Mouse (Mus musculus) monocyte, adult 2 months (primary cell): ENCODE results near the gene Col13a1.

Source experiments
- DNase-seq, 2 experiments: peaks; one replicate each; pipeline ENCODE4 v3.0.0; 2022; ENCODE audit warnings: low spot score in 2 of 2, low read depth in 1 of 2

Col13a1 gene

GRCm38 (mm10) chr10:61906226-61906625 is 72.7 kb downstream of the Col13a1 start:
- no peak for DNase-seq

GRCm38 (mm10) chr10:61905308-61905707 is 73.6 kb downstream of the Col13a1 start:
- DNase-seq = no peak

- no peak for DNase-seq
Measured at GRCm38 (mm10) chr10:61898116-61898515, 80.8 kb downstream of the Col13a1 start.

GRCm38 (mm10) chr10:61894564-61894963 is 84.3 kb downstream of the Col13a1 start:
- DNase-seq = no peak

GRCm38 (mm10) chr10:61891138-61891537 is 87.8 kb downstream of the Col13a1 start:
- no peak for DNase-seq

DNA sequence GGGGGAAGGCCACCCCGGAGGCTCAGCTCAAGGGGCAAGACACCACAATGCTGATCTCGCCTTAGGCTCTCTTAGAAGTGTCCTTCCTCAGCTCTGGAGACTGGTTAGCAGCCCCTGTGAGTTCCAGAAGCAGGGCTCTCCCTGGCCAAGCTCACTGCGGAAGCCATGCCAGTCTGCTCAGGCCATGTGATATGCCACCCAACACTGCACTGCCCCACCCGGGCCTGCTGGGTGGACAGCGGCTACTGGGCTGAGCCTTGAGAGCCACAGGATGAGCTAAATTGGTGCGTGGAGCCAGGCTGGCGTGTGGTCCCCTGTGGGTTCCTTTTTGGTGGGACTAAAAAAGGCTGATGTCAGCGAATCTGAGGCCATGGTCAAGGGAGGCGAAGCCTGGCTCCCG is 88.6 kb downstream of the Col13a1 start:
- no peak for DNase-seq

GRCm38 (mm10) chr10:61879427-61879826 is 99.5 kb downstream of the Col13a1 start:
- DNase-seq = no peak

DNA sequence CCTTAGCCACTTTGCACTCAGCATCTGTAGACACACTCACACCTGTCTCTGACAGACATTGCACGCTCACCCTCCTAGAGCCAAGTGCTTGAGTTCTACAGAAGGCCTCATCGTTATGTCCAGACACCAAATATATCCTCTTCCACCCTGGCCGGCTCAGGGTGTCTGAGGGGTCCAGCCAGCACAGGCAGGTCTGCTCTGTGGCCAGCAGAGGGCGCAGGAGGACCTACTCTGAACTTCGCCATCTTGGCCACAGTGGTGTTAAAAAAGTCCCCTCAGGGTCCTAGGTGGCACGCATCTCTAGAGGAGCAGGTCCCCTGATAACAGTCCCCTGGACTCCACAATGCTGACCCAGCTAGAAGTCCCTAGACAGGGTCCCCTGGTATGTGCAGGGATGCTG is 101.1 kb downstream of the Col13a1 start:
- DNase-seq = peak in 1 of 2 experiments; percentile 17

- no peak for DNase-seq
Measured at GRCm38 (mm10) chr10:61869796-61870195, 109.1 kb downstream of the Col13a1 start.

DNA sequence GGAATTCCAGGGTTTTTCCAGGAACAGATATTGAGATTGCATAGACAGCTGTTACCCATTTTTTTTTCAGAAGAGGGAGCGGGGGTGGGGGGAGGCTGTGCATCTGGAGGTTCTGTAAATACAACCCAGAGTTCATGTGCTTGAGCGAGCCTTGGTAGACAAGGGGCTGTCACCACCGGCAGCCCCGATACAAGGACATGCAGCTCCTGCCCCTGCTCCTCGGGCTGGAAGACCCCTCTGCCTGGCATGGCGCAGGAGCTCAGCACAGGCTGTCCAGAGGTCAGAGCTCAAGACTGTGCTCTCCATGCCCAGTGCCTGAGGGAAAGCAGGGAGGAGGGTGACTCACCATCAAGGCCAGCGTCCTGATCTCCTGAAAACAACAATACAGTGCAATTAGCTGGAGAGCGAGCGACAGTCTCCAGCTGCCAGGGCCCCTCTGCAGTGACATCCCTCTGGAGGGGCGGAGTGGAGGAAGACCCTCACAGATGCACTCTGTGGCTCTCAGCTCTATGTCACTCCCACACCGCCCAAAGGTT is 112.8 kb downstream of the Col13a1 start:
- no peak for DNase-seq

GRCm38 (mm10) chr10:61859451-61859850 is 119.5 kb downstream of the Col13a1 start:
- DNase-seq = no peak

- no peak for DNase-seq
Measured at GRCm38 (mm10) chr10:61855139-61855675, 123.7 kb downstream of the Col13a1 start.

DNA sequence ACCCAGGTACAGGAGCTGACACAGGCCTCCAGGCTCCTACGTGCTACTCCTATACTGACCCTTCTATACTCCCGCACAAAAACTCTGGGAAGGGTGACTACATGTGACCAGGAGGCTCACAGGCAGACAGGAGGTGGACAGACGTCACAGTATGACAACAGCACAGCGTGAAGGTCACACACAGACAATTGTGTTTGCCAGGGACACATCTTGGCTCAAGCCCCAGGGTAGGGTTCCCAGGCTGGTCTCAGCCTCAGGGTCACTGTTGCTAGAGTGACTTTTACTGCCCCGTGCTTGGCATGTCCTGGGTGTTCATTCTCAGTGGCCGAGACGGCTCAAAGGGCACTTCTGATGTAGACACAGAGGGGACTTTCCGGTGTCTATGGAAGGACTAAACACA is 126.1 kb downstream of the Col13a1 start:
- no peak for DNase-seq

DNA sequence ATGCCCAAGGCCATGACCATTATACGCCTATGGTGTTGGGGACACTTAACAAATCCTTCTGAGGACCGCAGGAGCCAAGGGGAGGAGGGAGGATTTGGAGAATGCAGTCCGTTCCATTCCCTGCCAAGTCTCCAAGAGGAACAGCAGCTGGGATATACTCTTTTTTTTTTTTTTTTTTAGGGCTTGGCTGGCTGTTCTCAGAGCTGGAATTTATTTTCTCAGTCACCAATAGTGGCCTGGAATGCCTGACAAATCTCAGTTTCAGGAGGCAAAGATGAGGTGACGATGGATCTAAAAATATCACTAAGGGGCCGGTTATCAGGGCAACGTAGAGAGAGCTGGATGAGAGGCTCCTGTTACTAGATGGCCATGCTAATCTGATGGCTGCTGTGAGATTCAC is 130.4 kb downstream of the Col13a1 start:
- DNase-seq = no peak

- no peak for DNase-seq
Measured at GRCm38 (mm10) chr10:61845476-61845875, 133.4 kb downstream of the Col13a1 start.

DNA sequence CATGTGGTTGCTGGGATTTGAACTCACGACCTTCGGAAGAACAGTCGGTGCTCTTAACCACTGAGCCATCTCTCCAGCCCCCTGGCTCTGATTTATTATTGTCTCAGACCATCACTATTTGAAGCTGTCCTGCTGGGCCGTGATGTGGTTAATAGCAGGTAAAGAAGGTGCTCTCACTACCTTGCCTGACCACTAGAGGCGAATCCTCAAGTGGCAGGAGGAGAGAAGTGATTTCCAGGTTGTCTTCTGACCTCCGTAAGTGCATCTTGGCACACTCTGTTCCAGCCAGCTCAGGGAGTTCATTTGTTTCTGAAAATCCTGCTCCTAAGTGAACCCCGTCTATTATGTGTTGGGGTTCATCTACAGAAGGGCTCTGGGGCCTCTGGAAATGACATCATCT is 134.4 kb downstream of the Col13a1 start:
- no peak for DNase-seq

DNA sequence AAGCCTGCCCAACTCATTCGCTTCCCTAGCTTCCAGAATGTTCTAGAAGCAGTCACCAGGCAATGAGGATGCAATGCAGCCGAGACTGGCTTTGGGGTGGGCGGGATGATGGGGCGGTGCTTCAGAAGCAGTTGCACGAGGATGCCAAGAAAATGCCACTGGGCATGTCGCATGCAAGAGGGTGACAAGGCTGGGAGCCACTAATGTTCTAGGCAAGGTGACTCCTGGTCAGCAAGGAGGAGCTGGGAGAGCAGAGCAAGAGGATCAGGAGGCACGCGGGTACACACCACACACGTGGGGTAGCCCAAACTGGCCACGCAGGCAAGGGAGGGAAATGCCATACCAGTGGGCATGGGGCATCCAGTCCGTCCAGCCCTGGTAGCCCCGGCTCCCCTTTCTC is 136.6 kb downstream of the Col13a1 start:
- DNase-seq = no peak

DNA sequence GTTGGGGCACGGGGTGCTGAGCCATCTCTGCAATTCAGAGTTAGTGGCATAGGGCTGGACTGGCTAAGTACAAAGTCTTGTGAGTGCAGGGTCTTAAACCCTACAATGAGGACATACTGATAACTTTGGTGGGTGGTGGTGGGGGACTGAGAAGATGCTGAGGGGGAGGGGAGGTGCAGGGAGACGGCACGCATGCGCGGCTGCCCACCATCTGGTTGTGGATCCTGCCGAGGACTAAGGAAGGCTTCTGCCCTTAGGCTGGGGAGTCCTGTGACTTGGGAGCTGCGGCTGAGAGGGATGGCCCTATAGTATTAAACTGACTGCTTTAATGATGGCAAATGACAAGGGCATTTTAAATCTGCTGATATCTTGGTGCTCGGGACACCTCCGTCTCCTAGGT is 139.6 kb downstream of the Col13a1 start:
- no peak for DNase-seq

GRCm38 (mm10) chr10:61838769-61839168 is 140.1 kb downstream of the Col13a1 start:
- no peak for DNase-seq

GRCm38 (mm10) chr10:61837286-61837685 is 141.6 kb downstream of the Col13a1 start:
- DNase-seq = no peak

DNA sequence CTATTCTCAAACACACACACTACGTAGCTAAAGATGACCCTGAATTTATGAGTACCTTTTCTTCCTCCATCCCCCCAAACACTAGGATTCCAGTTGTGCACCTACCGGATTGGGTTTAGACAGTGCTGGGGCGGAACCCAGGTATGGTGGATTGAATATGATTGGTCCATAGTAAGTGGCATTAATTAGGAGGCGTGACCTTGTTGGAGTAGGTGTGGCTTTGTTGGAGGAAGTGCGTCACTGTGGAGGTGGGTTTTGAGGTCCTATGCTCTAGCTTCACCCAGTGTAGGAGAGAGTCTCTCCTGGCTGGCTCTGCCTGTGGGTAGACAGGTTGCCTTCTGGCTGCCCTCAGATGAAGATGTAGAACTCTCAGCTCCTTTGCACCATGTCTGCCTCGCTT is 144.6 kb downstream of the Col13a1 start:
- DNase-seq = no peak

DNA sequence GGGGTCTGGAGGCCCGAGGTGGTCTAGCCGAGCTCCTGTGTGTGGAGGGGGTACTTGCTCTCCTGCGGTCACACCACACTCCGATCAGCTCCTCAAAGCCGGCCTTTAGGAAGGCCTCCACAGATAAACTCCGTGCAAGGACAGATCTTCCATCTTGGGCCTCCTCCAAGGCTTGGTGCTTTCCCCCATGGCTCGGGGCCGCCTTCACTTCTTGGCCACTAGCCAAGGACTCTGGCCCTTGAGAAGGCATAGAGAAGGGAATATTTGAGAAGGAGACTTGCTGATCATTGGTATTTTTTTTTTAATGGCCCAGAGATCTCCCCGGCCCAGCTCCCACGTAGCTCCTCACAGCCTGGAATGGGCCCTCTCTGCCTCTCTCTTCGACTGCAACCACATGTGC is 146.2 kb downstream of the Col13a1 start:
- no peak for DNase-seq

GRCm38 (mm10) chr10:61831741-61832140 is 147.2 kb downstream of the Col13a1 start:
- no peak for DNase-seq
